Mouse (Mus musculus) CH12.LX (cell line): ENCODE data around the gene Rprd1b.

Source experiments
- CTCF ChIP-seq, 2 experiments: IDR thresholded peaks in 1 of 2; conservative IDR thresholded peaks in 1 of 2; 2 replicates each; pipeline ENCODE4 v1.5.1; 2011 to 2012; ENCODE audit warnings: low read depth in 2 of 2, low read length in 2 of 2, improper control_type of control experiment in 1 of 2, inconsistent platforms in 1 of 2, mild to moderate bottlenecking in 1 of 2, moderate library complexity in 1 of 2
- UBTF ChIP-seq: IDR thresholded peaks from 2 replicates; pipeline ENCODE4 v1.6.1; 2012; ENCODE audit warnings: low read depth, mild to moderate bottlenecking, inconsistent platforms, low read length, improper control_type of control experiment, moderate library complexity

DNA sequence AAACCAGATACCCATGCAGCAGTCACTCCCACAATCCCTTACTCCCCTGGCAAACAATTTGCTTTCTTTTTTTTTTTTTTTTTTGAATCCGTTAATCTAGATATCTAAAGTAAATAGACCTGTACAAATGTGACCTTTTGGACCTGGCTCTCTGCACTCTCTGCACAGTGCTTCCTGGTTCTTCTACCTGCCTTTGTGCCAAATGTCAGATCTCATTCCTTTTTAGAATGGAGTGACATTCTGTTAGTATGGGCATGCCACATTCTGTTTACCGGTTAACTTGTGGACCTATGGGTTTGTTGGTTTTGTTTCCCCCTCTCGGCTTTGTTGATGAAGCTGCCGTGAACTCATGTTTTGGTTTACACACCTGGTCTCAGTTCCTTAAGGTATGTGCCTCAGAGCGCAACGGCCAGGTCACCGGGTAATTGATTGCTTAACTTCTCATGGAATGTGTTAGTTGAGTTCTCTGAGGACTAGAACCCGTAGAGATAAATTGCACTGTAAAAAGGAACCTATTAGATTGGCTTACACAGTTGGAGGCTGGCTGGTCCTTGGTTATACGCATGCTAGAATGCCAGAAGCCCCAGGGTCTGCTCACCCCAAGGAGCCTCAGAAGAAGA is 52.4 kb downstream of the Rprd1b start:
- no peak for TF ChIP-seq UBTF
- TF ChIP-seq CTCF (conservative IDR thresholded peaks at IDR 0.05 in 1 of 2, IDR thresholded peaks at IDR 0.05 in 1 of 2; ENCODE audit: low read depth in 2 of 2, low read length in 2 of 2) = no peak
